Comparison of ENCODE assay signal across 13 mouse cellular contexts in the genomic region with DNA sequence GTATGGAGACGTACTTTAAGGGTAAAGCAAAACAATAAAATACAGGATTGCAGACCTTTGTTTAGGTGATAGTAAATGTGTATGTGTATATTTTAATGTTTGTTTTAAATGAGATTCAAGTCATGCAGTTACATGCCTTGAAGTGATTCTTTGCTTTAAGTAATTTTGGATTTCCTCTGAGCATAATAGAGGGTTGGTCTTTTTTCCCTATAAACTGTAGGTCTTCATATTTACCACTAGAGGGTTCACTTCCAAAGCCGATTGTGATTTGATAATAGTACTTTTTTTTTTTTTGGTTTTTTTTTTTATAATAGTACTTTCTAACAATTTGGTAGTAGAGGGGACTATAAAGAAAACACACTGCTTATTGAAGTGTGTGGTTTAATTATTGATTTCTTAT. TPM values are rescaled to one million over a fixed set of nuclear protein-coding genes. Genes with fewer than 3 reads are reported as not detected.
DNase-seq lines count a peak whose midpoint lies in the region; ATAC-seq and TF ChIP-seq lines count a peak whose summit lies in the region.
"Had no signal": no experiment of that assay in that cellular context is flagged by ENCODE, and none has a peak within 500 bp of the region (broad histone marks: within the 10 kb centered on the region; RNA-seq: fewer than 3 reads in every experiment).

No protein-coding gene starts in this region.

- peak; percentile 73 for DNase-seq in kidney, postnatal 0 days (ENCODE audit: low spot score)
- no peak for DNase-seq in kidney, adult 18-20 months
- peak; percentile 30 for DNase-seq in NIH3T3 (ENCODE audit: low read depth)
- peak; percentile 4 for DNase-seq in mesoderm, embryonic 11.5 days (ENCODE audit: low read depth, low spot score)
- DNase-seq in left cerebral cortex, adult 9 months (ENCODE audit: low spot score in 2 of 2) = no peak
- no peak for DNase-seq in thymus, postnatal 4 days
- DNase-seq: cerebellum, adult 11 months; gastrocnemius, postnatal 25 days; right cerebral cortex, postnatal 25 days; thymus, adult 18-20 months had no signal

- ATAC-seq in kidney, postnatal 0 days (replicated peaks; ENCODE audit: low FRiP score, low read depth) = no peak
- ATAC-seq in CD4-positive, CD25-positive, alpha-beta regulatory T cell, adult 4 months = peak; percentile 86

- H3K4me1 ChIP-seq in kidney, postnatal 0 days (replicated peaks; ENCODE audit: insufficient read depth, low read length) = no peaks in the 10 kb centered on the region
- H3K4me1 ChIP-seq: embryonic facial prominence, embryonic 13.5 days had no signal

- H3K36me3 ChIP-seq in kidney, postnatal 0 days (ENCODE audit: insufficient read depth, low read length) = peaks cover 13% of the 10 kb centered on the region

- H3K4me2 ChIP-seq in kidney, postnatal 0 days (ENCODE audit: low read length) = no peak overlapping the region
- H3K4me2 ChIP-seq: embryonic facial prominence, embryonic 13.5 days had no signal

- H3K27me3 ChIP-seq in kidney, postnatal 0 days (ENCODE audit: insufficient read depth, low read length) = no peaks in the 10 kb centered on the region
- H3K27me3 ChIP-seq: embryonic facial prominence, embryonic 13.5 days had no signal

- H3K9me3 ChIP-seq in kidney, postnatal 0 days (replicated peaks; ENCODE audit: low read length) = no peaks in the 10 kb centered on the region
- H3K9me3 ChIP-seq: embryonic facial prominence, embryonic 13.5 days had no signal

- TF ChIP-seq CTCF in kidney, postnatal 0 days (IDR thresholded peaks at IDR 0.05; ENCODE audit: low read depth) = peak; percentile 67

- H3K9ac ChIP-seq in kidney, postnatal 0 days (ENCODE audit: low read depth, low read length) = no peak overlapping the region
- H3K9ac ChIP-seq: embryonic facial prominence, embryonic 13.5 days had no signal

- 64% methylated on average over 2 of the region's 2 CpGs for WGBS in kidney, postnatal 0 days

- no peak overlapping the region for H3K4me3 ChIP-seq in kidney, postnatal 0 days (replicated peaks; ENCODE audit: low read depth, low read length)
- H3K4me3 ChIP-seq: embryonic facial prominence, embryonic 13.5 days; myocyte had no signal

- H3K27ac ChIP-seq in kidney, postnatal 0 days = no peak overlapping the region
- H3K27ac ChIP-seq: embryonic facial prominence, embryonic 13.5 days had no signal

RNA-seq across cellular contexts. Expression of a gene that starts 18.3 kb away (rescaled TPM):
- 85.6 and 88.0 TPM in 2 replicates for polyA plus RNA-seq in kidney, postnatal 0 days (2015; fragmentation: Nextera tagmentation; extraction: Ambion mirVana)
- 100 to 1,000 TPM; 109 to 157 TPM for polyA plus RNA-seq in CD4-positive, CD25-positive, alpha-beta regulatory T cell, adult 4 months (2017; shearing (Covaris generic))

Comparison
In these comparisons a context has a peak if more than half of its experiments do, and no peak if none do; other contexts are left out.
1. DNase-seq: peak in kidney, postnatal 0 days (single experiment), NIH3T3 (single experiment) and mesoderm, embryonic 11.5 days (single experiment); none in kidney, adult 18-20 months (single experiment), left cerebral cortex, adult 9 months (0 of 2) and thymus, postnatal 4 days (single experiment).